Mouse (Mus musculus): ENCODE results near the gene Trim12a. TPM values are rescaled to one million over a fixed set of nuclear protein-coding genes. Genes with fewer than 3 reads are reported as not detected.

Trim12a gene
- polyA plus RNA-seq, 1 experiment from 2014 or later, result 10.1 TPM

Other genes starting within 250 kb of the Trim12a start
- not detected in 2 replicates for gene Olfr644, start 243.6 kb downstream of the Trim12a start, polyA plus RNA-seq (2015; fragmentation: Nextera tagmentation; extraction: Ambion mirVana)
- not detected in 2 replicates for gene Olfr645, start 230.0 kb downstream of the Trim12a start, polyA plus RNA-seq (2015; fragmentation: Nextera tagmentation; extraction: Ambion mirVana)
- gene Olfr646, start 210.6 kb downstream of the Trim12a start, polyA plus RNA-seq (2015; fragmentation: Nextera tagmentation; extraction: Ambion mirVana), result not detected in 2 replicates
- gene Ubqln5, start 185.6 kb downstream of the Trim12a start, polyA plus RNA-seq (2015; fragmentation: Nextera tagmentation; extraction: Ambion mirVana), result not detected in 2 replicates
- not detected in 2 replicates for gene Olfr643, start 178.1 kb downstream of the Trim12a start, polyA plus RNA-seq (2015; fragmentation: Nextera tagmentation; extraction: Ambion mirVana)
- not detected in 2 replicates for gene Ubqln3, start 172.2 kb downstream of the Trim12a start, polyA plus RNA-seq (2015; fragmentation: Nextera tagmentation; extraction: Ambion mirVana)
- not detected in 2 replicates for gene Ubqlnl, start 164.9 kb downstream of the Trim12a start, polyA plus RNA-seq (2015; fragmentation: Nextera tagmentation; extraction: Ambion mirVana)
- 0.08 TPM in 1 of 2 replicates, not detected in the other for gene Olfm5, start 150.6 kb downstream of the Trim12a start, polyA plus RNA-seq (2015; fragmentation: Nextera tagmentation; extraction: Ambion mirVana)
- gene Olfr648, start 132.1 kb downstream of the Trim12a start, polyA plus RNA-seq (2015; fragmentation: Nextera tagmentation; extraction: Ambion mirVana), result 0.17 and 0.24 TPM in 2 replicates
- not detected in 2 replicates for gene Olfr649, start 119.5 kb downstream of the Trim12a start, polyA plus RNA-seq (2015; fragmentation: Nextera tagmentation; extraction: Ambion mirVana)
- gene Trim6, start 96.7 kb downstream of the Trim12a start, polyA plus RNA-seq (2015; fragmentation: Nextera tagmentation; extraction: Ambion mirVana), result 0.97 and 1.4 TPM in 2 replicates
- 3.0 and 4.3 TPM in 2 replicates for gene Trim34a, start 71.0 kb downstream of the Trim12a start, polyA plus RNA-seq (2015; fragmentation: Nextera tagmentation; extraction: Ambion mirVana)
- 0.68 and 0.74 TPM in 2 replicates for gene Trim5, start 27.4 kb downstream of the Trim12a start, polyA plus RNA-seq (2015; fragmentation: Nextera tagmentation; extraction: Ambion mirVana)
- gene Trim34b, start 14.0 kb upstream of the Trim12a start, polyA plus RNA-seq (2015; fragmentation: Nextera tagmentation; extraction: Ambion mirVana), result 0.13 and 0.20 TPM in 2 replicates
- 2.2 and 2.9 TPM in 2 replicates for gene Trim12c, start 37.9 kb upstream of the Trim12a start, polyA plus RNA-seq (2015; fragmentation: Nextera tagmentation; extraction: Ambion mirVana)
- gene Trim30b, start 54.4 kb upstream of the Trim12a start, polyA plus RNA-seq (2015; fragmentation: Nextera tagmentation; extraction: Ambion mirVana), result 0.05 and 0.07 TPM in 2 replicates
- gene Trim30c, start 85.4 kb upstream of the Trim12a start, polyA plus RNA-seq (2015; fragmentation: Nextera tagmentation; extraction: Ambion mirVana), result 0.11 and 0.26 TPM in 2 replicates
- gene Trim30a, start 149.7 kb upstream of the Trim12a start, polyA plus RNA-seq (2015; fragmentation: Nextera tagmentation; extraction: Ambion mirVana), result 1.3 and 2.2 TPM in 2 replicates
- 0.41 and 0.95 TPM in 2 replicates for gene Trim30d, start 192.4 kb upstream of the Trim12a start, polyA plus RNA-seq (2015; fragmentation: Nextera tagmentation; extraction: Ambion mirVana)
- gene Olfr651, start 234.7 kb upstream of the Trim12a start, polyA plus RNA-seq (2015; fragmentation: Nextera tagmentation; extraction: Ambion mirVana), result not detected in 2 replicates
- not detected in 2 replicates for gene Olfr652, start 245.4 kb upstream of the Trim12a start, polyA plus RNA-seq (2015; fragmentation: Nextera tagmentation; extraction: Ambion mirVana)

Measured in heart, embryonic 16.5 days (tissue).